Mouse (Mus musculus) kidney, postnatal 14 days (tissue): ENCODE data around the gene Adap1.

Experiments
- DNase-seq: peaks from one replicate; pipeline ENCODE4 v3.0.0; 2022; ENCODE audit warnings: mixed read lengths

The Adap1 gene

DNA sequence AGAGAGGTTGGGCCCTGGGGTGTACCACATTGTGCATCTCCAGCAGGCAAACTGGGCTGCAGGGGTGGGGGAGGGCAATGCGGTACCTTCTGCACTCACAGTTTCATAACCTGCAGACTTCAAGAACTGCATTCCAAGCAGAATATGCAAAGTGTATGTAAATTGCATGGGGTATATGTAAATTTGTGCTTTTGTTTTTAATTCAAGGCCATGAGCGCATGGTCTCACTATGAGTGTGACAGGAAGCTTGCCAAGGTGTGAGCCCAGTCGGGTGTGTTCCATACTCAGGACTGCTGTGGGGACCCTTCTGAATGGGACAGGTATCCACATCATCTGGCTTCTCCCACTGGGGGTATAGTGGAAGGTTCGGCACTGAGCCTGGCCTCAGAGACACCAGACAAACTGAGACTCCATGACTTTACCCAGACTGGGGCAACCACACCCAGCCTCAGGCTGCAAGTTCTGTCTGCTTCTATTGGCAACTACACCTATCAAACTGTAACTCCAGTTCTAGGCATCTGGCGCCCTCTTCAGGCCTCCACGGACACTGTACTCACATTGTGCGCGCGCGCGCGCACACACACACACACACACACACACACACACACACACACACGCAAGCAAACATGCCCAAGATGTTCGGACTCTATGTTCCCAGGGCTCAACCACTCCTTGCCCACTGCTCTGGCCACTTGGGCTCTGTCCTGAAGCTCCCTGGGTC is 41.8 kb downstream of the Adap1 start:
- no peak for DNase-seq

DNA sequence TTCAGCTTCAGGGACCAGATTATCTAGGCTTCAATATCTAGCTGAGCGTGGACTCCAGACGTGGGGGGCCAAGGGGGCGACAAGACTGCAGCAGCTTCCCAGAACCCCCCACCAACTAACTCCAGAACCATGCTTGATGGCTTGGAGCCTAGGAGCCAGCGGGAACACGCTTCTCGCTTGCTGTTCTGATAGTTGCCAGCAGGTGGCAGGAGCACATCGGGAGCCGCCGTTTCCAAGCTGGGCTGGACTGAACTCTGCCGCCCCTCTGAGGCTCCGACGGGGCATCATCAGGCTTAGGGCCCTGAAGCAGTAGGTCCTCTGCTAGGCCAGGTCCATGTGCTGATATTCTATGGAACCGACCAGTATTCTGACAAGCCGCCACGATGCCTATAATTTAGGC is 43.2 kb downstream of the Adap1 start:
- DNase-seq = peak; percentile 90

DNA sequence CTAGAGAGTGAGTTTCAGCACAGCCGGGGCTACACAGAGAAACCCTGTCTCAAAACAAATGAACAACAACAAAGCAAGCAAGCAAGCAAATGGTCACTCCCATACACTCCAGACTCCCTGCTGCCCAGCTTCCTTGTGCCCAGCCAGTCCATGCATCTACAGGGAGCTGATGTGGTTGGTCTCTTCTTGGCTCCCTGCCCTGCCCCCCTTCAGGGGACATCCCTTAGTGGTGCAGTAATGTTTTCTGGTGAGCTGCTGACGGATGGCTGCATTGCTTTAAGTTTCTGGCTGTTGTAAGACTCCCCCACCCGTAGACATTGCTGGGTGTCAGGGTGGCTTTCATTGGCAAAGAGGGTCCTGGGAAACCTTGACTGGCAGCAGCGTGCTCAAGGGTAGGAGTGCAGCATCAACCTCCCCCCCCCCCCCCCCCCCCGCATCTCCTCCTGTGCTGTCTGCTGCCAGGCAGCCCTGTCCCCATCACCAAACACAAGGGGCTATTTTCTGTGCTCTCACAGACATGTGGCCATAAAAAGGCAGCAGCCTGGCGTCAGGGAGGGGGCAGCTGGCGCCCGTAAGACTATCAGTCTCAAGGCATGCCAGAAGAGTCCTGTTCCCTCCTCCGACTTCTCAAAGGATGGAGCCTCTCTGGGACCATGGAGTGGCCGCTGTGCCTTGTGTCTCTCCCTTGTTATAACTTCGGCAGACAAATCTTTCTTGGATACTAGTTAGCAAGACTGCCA is 43.9 kb downstream of the Adap1 start:
- no peak for DNase-seq

DNA sequence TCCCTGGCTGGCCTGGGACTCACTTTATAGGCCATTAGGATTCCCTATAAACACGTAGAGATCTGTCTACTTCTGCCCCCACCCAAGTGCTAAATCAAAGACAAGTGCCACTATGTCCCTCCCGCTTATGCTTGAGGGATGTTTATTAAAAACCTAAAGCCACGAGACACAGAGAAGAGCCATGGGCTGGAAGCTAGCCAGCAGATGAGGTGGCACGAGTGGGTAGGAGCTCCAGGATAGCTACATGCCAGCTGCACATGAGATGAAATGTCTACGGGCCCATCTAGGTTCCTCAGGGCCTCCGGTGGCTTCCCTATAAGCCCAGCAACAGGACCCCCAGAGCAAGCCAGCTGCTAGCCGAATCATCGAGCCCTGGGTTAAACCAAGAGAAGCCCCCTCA is 48.1 kb downstream of the Adap1 start:
- no peak for DNase-seq

DNA sequence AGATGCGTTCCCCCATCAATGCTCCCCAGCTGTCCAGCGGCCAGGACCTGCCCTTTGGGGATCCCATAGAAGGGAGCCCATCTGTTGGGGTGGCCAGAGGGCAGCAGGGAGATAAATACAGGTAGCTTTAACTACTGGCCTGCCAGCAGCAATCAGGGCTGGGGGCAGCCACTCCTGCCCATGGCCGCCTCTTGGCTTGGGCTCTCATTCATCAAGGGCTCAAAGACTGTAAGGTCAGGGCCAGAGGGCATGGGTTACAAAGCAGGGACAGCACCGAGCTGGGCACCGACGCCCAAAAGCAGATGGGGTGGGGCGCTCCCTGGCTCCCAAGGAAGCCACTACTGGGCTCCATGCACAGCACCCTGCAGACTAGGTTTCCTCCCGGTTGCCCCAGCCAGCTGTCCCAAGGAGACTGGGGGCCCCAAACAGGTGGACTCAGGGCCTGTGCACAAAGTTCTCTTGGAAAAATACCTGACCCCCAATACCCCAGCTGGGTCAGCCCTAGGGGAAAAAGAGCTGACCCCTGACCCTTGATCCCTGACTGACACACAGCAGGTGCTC is 53.3 kb downstream of the Adap1 start:
- DNase-seq = no peak

DNA sequence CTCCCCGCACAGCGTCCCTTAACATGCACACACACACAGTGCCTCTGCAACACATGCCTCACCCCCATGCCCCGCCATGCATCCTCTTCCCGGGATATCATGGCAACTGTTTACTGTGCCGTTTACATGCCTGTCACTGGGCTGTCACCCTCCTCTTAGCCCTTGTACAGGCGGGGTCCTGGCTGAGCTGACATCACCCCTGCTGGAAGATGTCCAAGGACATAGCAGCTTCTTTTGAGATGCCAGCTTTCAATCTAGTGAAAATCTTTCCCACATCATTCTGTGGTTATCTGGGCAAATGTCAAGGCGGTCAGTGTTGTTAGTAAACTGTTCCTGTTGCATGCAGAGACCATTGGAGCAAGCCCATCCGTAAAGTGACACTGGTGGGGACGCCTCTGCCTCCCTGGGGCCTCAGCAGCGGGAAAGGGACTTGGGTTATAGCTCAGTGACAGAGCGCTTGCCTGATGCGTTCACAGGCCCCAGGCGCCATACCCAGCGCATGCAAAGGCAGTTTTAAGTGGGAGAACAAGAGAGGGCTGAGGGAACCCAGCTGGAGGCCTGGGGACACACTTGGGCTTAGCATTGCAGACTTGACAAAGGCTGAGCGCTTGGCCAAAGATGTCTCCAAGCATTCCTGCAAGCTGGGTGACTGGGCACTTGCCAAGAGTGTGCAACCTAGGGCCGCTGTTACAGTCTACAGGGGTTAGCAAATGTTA is 54.5 kb downstream of the Adap1 start:
- peak; percentile 43 for DNase-seq

DNA sequence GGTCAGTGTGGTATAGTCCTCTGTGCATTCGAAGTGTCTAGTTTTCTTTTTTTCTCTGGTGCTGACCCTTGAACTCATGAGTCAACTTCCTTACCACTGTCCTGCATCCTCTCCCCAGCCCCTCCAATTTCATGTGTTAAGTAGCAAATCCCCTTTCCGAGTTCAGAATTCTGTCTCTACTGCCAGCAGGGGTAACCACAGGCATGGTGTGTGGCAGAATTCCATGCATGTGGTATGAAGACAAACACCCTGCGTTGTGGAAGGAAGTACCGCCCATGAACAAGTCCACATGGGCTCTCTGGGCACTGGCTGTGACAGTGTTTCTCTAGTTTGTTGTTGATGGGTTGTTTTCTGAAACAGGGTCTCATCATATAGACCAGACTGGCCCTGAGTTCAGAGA is 57.8 kb downstream of the Adap1 start:
- DNase-seq = no peak

DNA sequence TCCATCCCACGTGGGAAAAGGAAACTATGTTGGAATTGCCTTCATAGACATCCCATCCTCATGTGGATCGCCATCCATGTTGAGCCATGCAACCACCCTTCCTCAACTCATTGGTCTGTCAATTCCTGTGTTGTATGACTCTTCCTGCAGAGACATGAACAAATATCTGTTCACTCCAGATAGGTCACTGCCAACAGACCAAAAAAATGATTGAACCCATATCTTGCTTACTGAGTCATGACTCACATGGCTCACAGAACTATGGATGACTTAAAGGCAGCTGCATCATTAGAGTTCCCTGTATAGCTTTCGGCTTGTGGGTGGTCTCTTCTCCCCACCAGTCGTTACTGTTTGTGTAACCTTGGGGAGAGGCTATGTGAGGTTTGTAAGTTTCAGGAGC is 64.0 kb downstream of the Adap1 start:
- DNase-seq = no peak

DNA sequence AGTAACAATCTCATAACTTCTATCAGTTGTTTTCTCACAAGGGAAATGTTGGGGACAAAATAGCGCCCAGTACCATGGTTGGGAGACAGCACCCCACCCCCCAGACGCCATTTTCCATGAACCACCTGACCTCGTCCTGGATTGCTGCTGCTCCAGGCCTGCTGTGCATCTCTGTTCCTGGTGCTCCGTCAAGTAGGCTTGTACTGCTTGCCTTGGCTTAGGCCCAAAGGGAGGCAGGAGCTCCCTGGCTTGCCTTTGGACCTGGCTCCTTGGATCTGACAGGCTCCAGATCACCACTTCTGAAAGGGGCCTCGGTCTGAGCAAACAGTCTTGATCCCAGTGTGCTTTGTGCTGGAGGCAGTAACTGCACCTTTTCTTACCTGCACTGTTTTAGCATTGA is 65.6 kb downstream of the Adap1 start:
- peak; percentile 61 for DNase-seq

DNA sequence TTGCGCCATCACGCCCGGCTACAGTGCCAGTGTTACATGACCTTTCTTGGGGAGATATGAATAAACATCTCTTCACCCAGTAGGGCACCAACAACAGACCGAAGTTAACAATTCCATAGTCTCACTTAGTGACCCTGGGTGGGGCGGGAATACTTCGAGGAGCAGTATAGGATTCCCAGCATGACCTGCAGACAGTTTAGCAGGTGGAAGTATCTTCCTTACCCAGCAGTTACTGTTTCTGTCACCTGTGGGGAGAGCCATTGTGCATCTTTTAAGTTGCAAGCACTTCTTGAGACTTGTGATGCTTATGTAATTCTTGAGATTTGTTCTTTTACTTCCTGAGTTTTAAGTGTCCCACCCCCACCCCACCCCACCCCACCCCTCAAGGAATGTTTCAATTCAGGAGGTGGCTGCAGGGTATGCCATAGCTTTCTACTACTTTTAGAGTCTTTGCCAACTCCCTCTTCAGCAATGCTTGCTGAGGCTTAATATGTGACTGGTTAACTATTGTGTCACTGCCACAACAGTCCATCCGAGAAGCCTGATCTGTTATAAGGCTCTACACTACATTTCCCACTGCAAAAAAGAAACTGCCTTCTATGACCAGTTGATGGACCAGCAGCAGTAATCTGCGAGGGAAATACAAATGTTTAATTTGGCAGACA is 66.9 kb downstream of the Adap1 start:
- no peak for DNase-seq

DNA sequence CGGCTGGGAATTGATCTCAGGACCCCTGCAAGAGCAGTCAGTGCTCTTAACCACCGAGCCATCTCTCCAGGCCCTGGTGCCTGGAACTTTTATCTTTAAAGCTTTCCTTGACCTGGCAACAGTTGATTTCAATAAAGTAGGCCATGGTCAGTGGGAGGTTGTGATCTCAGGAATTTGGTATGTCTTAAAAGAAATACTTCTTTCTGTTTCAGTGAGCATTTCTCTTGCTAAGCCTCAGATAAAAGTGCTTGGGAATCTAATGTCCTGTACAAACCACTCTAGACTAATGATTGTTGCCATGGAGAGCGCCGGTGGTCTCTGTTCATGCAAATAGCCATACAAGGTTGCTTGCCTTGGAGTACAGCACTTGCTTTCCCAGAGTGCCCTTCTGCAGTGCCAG is 67.6 kb downstream of the Adap1 start:
- DNase-seq = no peak

DNA sequence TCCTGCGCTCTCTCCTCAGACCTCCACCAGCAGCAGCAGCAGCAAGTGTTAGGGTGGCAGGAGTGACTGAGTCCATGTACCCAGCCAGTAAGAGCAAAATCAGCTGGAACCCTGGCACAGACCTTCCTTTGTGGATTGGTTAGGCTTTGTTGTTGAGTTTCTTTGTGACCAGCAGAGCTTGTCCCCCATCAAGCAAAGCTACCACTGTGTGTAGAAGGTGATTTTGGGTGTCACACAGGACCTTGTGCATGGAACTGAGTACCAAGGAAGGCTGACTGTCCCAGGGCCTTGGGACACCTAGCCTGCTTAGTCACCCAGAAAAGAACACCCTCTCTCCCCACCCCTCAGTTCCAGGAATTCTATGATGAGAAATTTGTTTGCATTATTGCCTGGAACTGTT is 68.2 kb downstream of the Adap1 start:
- DNase-seq = no peak

DNA sequence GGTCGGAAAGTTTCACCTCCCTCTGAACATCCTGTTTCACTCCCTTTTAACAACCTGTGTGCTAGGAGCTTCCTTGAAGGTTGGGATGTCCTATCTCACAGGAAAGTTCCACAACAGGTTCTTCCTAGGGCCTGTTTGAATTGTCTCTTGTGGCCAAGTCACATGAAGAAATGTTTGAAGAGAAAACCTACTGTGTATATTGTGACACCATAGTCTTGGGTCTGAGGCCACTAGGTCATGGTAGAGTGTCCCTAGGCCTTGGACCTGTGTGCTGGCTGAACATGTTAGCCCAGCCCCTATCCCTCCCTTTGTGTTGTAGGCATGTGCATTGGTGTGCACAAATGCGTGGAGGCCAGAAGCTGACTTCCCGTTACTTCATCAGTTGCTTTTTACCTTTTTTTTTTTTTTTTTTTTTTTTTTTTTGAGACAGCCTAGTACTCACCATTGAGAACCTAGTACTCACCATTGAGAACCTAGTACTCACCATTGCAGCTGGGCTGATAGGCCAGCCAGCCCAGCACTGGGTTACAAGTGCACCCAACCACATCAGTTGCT is 69.1 kb downstream of the Adap1 start:
- no peak for DNase-seq

DNA sequence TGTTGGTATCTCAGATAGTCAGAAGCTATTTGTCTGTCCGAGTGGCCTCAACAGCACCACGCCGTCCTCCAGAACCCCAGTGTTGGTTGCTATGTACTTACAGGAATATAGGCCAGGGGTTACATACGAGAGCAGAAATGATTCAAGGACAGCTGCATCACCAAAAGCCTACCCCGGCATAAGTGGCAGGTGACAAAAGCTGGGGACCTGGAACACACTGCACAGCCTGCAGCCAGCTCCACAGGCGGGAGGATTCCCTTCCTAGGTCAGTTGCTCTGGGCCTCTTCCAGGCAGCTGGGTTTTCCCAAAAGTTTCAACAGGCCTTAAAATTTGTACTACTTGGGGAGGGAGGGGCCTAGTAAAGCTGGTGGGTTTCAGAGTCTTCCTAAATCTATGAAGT is 69.6 kb downstream of the Adap1 start:
- DNase-seq = no peak

DNA sequence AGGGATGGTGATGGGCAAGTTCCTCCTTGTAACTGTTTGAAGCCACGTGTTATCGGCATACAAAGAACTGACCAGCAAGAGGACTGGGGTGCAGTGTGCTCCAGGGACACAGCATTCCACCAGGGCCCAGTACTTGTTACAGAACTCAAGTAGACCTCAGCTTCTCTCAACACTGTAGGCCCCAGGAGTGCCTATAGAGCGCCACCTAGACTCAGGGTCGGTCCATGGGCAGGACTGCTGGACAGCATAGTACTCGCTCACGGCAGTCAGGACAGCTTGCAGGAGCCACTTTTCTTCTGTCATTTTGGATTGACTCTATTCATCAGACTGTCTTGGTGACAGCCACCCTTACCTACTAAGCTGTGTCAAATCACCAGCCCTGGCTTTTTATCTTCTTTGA is 70.5 kb downstream of the Adap1 start:
- DNase-seq = no peak

DNA sequence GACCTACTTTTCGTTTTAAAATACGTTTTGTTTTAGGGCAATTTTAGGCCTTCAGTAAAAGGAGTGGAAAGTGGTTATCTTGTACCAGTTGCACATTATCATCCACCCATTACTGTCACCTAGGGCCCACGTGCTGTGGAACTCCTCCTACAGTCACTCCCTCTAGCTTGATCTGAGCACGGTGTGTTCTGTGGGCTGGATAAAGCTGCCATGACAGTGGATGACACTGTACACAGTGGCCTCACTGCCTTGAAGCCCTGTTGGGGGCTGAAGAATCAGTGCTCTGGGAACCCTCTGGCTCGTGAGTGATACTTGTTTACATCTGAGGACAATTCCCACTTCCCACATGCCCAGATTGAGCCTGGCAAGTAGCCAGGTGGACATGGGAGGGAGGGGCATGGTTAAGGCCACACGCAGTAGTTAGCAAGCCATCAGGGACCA is 72.1 kb downstream of the Adap1 start:
- DNase-seq = peak; percentile 62

DNA sequence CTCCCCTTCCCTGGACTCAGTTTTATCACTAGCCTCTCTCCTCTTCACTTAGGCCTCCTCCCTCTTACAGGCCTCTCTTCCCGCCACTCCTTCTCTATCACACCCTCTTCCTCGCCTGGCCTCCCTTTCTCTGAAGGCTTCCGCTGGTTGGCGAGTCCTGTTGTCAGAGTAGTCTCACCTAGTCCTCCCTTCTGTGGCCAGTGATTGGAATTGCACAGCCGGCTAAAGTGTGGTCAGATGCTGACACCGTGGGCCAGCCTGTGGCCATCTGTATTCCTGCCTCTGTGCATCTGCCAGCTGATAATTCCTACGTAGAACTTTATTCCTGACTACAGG is 72.5 kb downstream of the Adap1 start:
- no peak for DNase-seq

DNA sequence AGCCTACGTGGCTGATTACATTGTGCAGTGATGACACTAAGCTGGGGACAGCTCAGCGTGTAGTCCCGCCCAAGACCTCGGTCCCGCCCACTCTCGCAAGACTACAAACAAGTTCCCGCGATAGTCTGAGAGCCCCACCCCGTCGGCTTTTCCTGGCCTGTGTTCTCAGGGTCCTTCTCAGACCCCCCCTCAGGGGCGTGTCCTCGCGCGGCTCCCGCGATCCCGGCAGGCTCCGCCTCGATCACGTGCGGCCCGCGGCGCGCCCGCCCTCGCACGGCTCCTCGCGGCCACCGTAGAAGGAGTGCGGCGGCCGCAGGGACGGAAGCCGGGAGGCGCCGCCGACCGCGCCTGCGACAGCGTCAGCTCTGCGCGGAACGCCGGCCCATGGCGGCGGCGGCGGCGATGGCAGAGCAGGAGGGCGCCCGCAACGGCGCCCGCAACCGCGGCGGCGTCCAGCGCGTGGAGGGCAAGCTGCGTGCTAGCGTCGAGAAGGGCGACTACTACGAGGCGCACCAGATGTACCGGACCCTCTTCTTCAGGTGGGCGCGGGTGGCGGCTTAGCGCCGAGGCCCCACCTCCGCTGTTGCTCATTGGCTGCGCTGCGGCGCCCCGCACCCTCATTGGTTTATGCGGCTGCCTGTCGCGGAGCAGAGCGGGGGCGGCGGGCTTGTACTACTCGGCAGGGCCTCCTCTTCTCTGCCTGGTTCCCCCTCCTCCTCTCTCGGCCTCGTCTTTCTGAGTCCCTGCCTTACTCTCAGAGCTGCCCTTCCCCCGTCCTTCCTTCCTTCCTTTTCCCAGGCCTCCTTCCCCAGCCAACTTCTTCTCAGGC is 73.1 kb downstream of the Adap1 start, which contains the start of gene Get4:
Gene Get4 (plus strand): TSS at position 244 of the 829 bp plus-strand sequence.
- peak; percentile 100 for DNase-seq

DNA sequence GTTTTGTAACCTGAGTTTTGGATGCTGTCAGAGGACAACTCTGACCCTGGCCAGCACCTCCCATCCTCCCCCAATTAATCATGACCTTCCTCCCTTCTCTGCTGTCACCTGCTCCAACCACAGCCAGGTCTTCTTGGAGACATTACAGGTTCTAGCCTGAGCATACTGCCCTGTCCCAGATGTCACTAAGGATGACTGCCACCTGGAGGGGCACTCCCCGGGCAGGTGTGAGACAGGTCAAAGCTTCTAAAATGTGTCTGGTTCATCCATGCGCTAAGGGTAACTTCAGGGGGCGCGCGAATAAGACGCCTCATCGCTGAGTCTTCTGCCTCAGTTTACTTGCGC is 73.7 kb downstream of the Adap1 start:
- DNase-seq = no peak

DNA sequence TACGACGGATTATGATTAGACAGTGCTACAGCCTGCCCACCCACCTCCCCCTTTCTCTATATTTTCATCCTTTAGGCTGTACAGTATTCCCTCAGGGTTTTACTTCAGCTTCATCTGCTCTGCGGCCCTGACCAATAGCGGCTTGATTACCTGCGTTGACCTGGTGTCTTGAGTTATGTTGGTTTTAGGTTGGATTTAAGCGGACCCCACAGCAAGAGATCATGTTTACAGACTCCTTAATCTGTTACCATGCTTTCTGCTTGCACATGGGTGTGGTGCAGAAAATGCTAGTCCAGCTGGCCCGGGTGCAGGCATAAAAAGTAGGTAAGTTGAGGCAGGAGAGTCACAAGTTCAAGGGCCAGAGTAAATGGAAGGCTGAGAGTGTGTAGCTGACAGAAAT is 74.1 kb downstream of the Adap1 start:
- DNase-seq = no peak

DNA sequence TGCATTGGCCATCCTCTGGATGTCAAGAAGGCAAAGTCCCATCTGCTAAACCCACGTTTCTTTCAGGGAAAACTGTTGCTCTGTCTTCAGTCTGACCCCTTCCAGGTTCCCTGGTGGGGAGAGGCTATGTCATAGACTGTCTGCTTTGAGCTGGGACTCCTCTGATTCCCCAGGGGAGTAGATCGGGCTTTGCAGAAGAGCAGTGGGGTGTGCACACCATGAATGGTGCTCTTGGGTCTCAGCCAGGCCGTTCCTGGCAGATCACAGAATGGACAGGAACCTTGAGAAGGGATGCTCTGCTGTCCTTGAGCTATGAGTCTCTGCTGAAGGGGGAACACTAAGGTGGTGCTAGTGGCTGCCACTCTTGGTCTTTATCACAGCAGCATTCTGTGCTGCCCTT is 76.6 kb downstream of the Adap1 start:
- DNase-seq = no peak

DNA sequence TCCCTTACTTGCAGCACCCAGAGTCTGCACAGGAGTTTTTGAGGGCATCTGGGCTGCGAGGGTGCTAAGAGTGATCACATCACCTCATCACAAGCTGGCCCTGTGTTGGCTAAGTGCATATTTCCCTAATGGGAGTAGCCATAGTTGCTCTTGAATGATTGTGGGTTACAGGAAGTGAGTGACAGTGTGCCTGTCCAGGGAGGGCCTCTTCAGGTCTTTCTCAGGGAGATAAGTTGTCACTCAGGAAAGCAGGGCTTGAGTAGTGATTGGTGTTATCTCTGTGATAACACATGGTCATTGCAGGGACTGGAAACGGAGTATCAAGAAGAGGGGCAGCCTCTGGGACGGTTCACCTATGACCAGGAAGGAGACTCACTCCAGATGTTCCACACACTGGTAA is 77.7 kb downstream of the Adap1 start:
- DNase-seq = no peak
